Mouse (Mus musculus): ENCODE data around the gene Gp9. TPM values are rescaled to one million over a fixed set of nuclear protein-coding genes. Genes with fewer than 3 reads are reported as not detected.
"Not testable (repeated sequence)": the region's sequence is repeated elsewhere in the genome, so short reads cannot be mapped to it uniquely, and the experiment has no call there.

Gp9 gene
- polyA plus RNA-seq, 1 experiment from 2014 or later: 1.4 TPM

GRCm38 (mm10) chr6:87756896-87757295 lies 21.0 kb upstream of the Gp9 start:
- H3K4me3 ChIP-seq (replicated peaks): no peak overlapping the region
- no peak for ATAC-seq
- H3K9ac ChIP-seq: no peak overlapping the region
- H3K36me3 ChIP-seq: no peaks in the 10 kb centered on the region
- H3K9me3 ChIP-seq: no peaks in the 10 kb centered on the region
- H3K27me3 ChIP-seq (replicated peaks): no peaks in the 10 kb centered on the region; the same call in 1 of the 2 replicates
- 0 out of 2 replicates have a peak, but pooled peaks cover 3% of the 10 kb centered on the region for H3K4me1 ChIP-seq (replicated peaks)
- H3K4me2 ChIP-seq (replicated peaks): no peak overlapping the region
- no peak overlapping the region for H3K27ac ChIP-seq
- WGBS: 92% methylated on average over 8 of the region's 8 CpGs

GRCm38 (mm10) chr6:87759404-87759803 lies 18.5 kb upstream of the Gp9 start:
- no peak overlapping the region for H3K4me2 ChIP-seq (replicated peaks)
- 0 out of 2 replicates have a peak, but pooled peaks have one; percentile 25 for ATAC-seq
- 45% methylated on average over 3 of the region's 3 CpGs for WGBS

GRCm38 (mm10) chr6:87759850-87760249 lies 18.0 kb upstream of the Gp9 start:
- Histone ChIP-seq H3K4me3 (replicated peaks) (no peak overlapping the region), H3K27ac (no peak overlapping the region), H3K4me2 (replicated peaks) (no peak overlapping the region), H3K9ac (no peak overlapping the region), H3K36me3 (no peaks in the 10 kb centered on the region), H3K4me1 (replicated peaks) (0 out of 2 replicates have a peak, but pooled peaks cover 3% of the 10 kb centered on the region), H3K27me3 (replicated peaks) (no peaks in the 10 kb centered on the region), H3K9me3 (no peaks in the 10 kb centered on the region)
- ATAC-seq: no peak; the same call in 1 of the 2 replicates
- 43% methylated on average over 3 of the region's 3 CpGs for WGBS

More at GRCm38 (mm10) chr6:87759404-87759803, 18.5 kb upstream of the Gp9 start:
- no peaks in the 10 kb centered on the region for H3K9me3 ChIP-seq
- H3K36me3 ChIP-seq: no peaks in the 10 kb centered on the region
- no peak overlapping the region for H3K4me3 ChIP-seq (replicated peaks)
- H3K27me3 ChIP-seq (replicated peaks): no peaks in the 10 kb centered on the region
- no peak overlapping the region for H3K9ac ChIP-seq
- H3K4me1 ChIP-seq (replicated peaks): 0 out of 2 replicates have a peak, but pooled peaks cover 3% of the 10 kb centered on the region
- H3K27ac ChIP-seq: no peak overlapping the region

GRCm38 (mm10) chr6:87762161-87762560 lies 15.7 kb upstream of the Gp9 start:
- no peaks in the 10 kb centered on the region for H3K9me3 ChIP-seq
- no peak overlapping the region for H3K4me3 ChIP-seq (replicated peaks)
- no peak overlapping the region for H3K9ac ChIP-seq
- no peak overlapping the region for H3K4me2 ChIP-seq (replicated peaks)
- no peaks in the 10 kb centered on the region for H3K27me3 ChIP-seq (replicated peaks)
- 0 out of 2 replicates have a peak, but pooled peaks cover 3% of the 10 kb centered on the region for H3K4me1 ChIP-seq (replicated peaks)
- H3K27ac ChIP-seq: no peak overlapping the region
- ATAC-seq: no peak
- no peaks in the 10 kb centered on the region for H3K36me3 ChIP-seq
- 79% methylated on average over 5 of the region's 5 CpGs for WGBS

GRCm38 (mm10) chr6:87763376-87764280 lies 14.2 kb upstream of the Gp9 start:
- H3K4me3 ChIP-seq (replicated peaks): no peak overlapping the region
- 71% methylated on average over 4 of the region's 4 CpGs for WGBS
- H3K4me1 ChIP-seq (replicated peaks): 0 out of 2 replicates have a peak, but pooled peaks cover 3% of the 10 kb centered on the region
- H3K36me3 ChIP-seq: no peaks in the 10 kb centered on the region
- H3K4me2 ChIP-seq (replicated peaks): no peak overlapping the region
- no peak overlapping the region for H3K27ac ChIP-seq
- H3K9me3 ChIP-seq: no peaks in the 10 kb centered on the region
- no peak overlapping the region for H3K9ac ChIP-seq
- H3K27me3 ChIP-seq (replicated peaks): no peaks in the 10 kb centered on the region
- ATAC-seq: peak; percentile 71; the same call in 1 of the 2 replicates

- H3K27ac ChIP-seq, ATAC-seq: not testable (repeated sequence)
- 98% methylated on average over 2 of the region's 2 CpGs for WGBS
Observed at GRCm38 (mm10) chr6:87764296-87764695, 13.6 kb upstream of the Gp9 start.

GRCm38 (mm10) chr6:87770626-87771025 lies 7.2 kb upstream of the Gp9 start:
- H3K36me3 ChIP-seq: no peaks in the 10 kb centered on the region
- no peak for ATAC-seq
- no peak overlapping the region for H3K4me3 ChIP-seq (replicated peaks)
- no peaks in the 10 kb centered on the region for H3K27me3 ChIP-seq (replicated peaks)
- WGBS: 49% methylated on average over 8 of the region's 8 CpGs
- H3K27ac ChIP-seq: no peak overlapping the region
- H3K4me1 ChIP-seq (replicated peaks): no peaks in the 10 kb centered on the region
- no peak overlapping the region for H3K4me2 ChIP-seq (replicated peaks)
- no peaks in the 10 kb centered on the region for H3K9me3 ChIP-seq
- no peak overlapping the region for H3K9ac ChIP-seq

More at GRCm38 (mm10) chr6:87764296-87764695, 13.6 kb upstream of the Gp9 start:
- not testable (repeated sequence) for H3K4me2 ChIP-seq (replicated peaks); H3K27me3 ChIP-seq (replicated peaks); H3K4me3 ChIP-seq (replicated peaks); H3K36me3 ChIP-seq; H3K4me1 ChIP-seq (replicated peaks); H3K9ac ChIP-seq; H3K9me3 ChIP-seq

- Histone ChIP-seq H3K4me3 (replicated peaks) (no peak overlapping the region), H3K4me2 (replicated peaks) (no peak overlapping the region), H3K9me3 (no peaks in the 10 kb centered on the region), H3K27ac (no peak overlapping the region), H3K27me3 (replicated peaks) (no peaks in the 10 kb centered on the region), H3K9ac (no peak overlapping the region), H3K36me3 (no peaks in the 10 kb centered on the region), H3K4me1 (replicated peaks) (0 out of 2 replicates have a peak, but pooled peaks cover 2% of the 10 kb centered on the region)
- 54% methylated on average over 1 of the region's 1 CpGs for WGBS
- ATAC-seq: no peak
Observed at GRCm38 (mm10) chr6:87774466-87774865, 3.4 kb upstream of the Gp9 start.

GRCm38 (mm10) chr6:87774909-87775308 lies 3.0 kb upstream of the Gp9 start:
- Histone ChIP-seq H3K9me3 (no peaks in the 10 kb centered on the region), H3K4me3 (replicated peaks) (no peak overlapping the region), H3K4me1 (replicated peaks) (0 out of 2 replicates have a peak, but pooled peaks cover 2% of the 10 kb centered on the region), H3K27me3 (replicated peaks) (no peaks in the 10 kb centered on the region), H3K36me3 (no peaks in the 10 kb centered on the region), H3K9ac (no peak overlapping the region), H3K4me2 (replicated peaks) (no peak overlapping the region), H3K27ac (no peak overlapping the region)
- no peak for ATAC-seq
- 85% methylated on average over 9 of the region's 9 CpGs for whole genome bisulfite sequencing

GRCm38 (mm10) chr6:87775588-87776245 lies 2.2 kb upstream of the Gp9 start:
- no peak overlapping the region for H3K9ac ChIP-seq
- H3K9me3 ChIP-seq: no peaks in the 10 kb centered on the region
- H3K27ac ChIP-seq: no peak overlapping the region
- no peak overlapping the region for H3K4me2 ChIP-seq (replicated peaks)
- 51% methylated on average over 3 of the region's 3 CpGs for WGBS
- ATAC-seq: peak; percentile 70; the same call in 1 of the 2 replicates
- H3K36me3 ChIP-seq: no peaks in the 10 kb centered on the region
- H3K4me3 ChIP-seq (replicated peaks): no peak overlapping the region
- H3K27me3 ChIP-seq (replicated peaks): no peaks in the 10 kb centered on the region
- H3K4me1 ChIP-seq (replicated peaks): 0 out of 2 replicates have a peak, but pooled peaks cover 2% of the 10 kb centered on the region

GRCm38 (mm10) chr6:87776663-87777062 lies 1.2 kb upstream of the Gp9 start:
- no peak for ATAC-seq
- H3K27me3 ChIP-seq (replicated peaks): no peaks in the 10 kb centered on the region
- no peak overlapping the region for H3K4me2 ChIP-seq (replicated peaks)
- no peak overlapping the region for H3K27ac ChIP-seq
- WGBS: 64% methylated on average over 1 of the region's 1 CpGs
- H3K4me3 ChIP-seq (replicated peaks): no peak overlapping the region
- H3K4me1 ChIP-seq (replicated peaks): 0 out of 2 replicates have a peak, but pooled peaks cover 2% of the 10 kb centered on the region
- no peak overlapping the region for H3K9ac ChIP-seq
- H3K36me3 ChIP-seq: no peaks in the 10 kb centered on the region
- H3K9me3 ChIP-seq: no peaks in the 10 kb centered on the region

All from intestine, embryonic 15.5 days (tissue).